Mouse (Mus musculus): Measurements from ENCODE around the gene Atp13a4.
A peak's percentile ranks its signal among the peaks of the same experiment; 100 is the strongest.

The Atp13a4 gene

DNA sequence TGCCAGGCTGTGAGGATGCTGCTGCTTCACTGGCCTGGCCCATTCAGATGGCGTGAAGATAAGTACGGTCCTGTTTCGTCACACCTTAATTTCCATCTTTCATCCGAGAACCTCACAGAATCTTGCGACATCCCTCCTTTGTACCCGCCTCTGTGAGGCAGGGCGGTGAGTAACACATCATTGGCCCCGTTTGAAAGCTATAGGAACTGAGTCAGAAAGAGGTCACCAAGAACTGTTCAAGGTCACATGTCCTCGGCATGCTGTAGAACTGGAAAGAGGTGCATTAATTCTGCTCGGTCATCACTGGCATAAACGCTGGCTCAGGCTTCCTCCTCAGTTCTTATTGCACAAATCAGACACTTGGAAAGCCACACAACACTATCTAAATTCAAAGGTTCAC lies at the start of gene Atp13a4:
TSS of gene Atp13a4 (minus strand) at position 36 of the 400 bp plus-strand sequence.
- DNase-seq (ENCODE audit: low read depth, low spot score) = no peak

DNA sequence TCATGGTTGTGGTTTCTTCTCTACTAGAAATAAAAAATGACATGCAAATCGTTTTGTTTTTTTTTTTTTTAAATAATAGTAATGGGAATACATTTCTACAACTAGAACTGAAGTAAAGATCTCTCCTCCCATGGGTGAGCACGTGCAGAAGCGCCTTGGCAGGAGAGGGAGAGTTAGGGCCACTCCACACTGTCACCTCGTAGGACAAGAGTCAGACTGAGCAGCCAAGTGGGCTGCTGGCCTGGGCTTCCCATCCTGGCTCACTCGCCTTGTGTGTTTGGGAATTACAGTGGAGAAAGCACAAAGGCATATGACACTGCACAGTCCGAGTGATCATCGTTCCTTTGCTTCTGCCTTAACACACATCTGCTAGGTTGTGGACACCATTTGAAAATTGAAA lies 47.5 kb upstream of the Atp13a4 start:
- no peak for DNase-seq (ENCODE audit: low read depth, low spot score)

DNA sequence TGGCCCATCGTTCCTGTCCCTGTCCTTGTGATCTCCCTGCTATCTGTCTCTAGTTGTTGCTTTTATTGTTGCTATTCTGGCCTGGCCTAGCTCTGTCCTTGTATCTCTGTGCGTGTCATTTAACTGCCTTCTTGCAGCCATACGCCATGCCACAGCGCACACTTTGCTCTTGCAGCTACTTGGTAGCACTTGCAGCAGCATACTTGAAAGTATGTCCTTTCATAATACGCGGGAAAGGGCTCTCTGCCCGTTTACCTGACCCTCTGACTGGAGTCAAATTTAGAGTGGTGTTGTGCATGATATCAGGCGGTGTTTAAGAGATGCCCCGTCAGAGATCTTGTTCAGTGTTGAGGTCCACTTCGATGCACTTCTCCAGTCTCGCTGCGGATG lies 35.1 kb upstream of the Atp13a4 start:
- DNase-seq (ENCODE audit: low read depth, low spot score) = peak; percentile 13

DNA sequence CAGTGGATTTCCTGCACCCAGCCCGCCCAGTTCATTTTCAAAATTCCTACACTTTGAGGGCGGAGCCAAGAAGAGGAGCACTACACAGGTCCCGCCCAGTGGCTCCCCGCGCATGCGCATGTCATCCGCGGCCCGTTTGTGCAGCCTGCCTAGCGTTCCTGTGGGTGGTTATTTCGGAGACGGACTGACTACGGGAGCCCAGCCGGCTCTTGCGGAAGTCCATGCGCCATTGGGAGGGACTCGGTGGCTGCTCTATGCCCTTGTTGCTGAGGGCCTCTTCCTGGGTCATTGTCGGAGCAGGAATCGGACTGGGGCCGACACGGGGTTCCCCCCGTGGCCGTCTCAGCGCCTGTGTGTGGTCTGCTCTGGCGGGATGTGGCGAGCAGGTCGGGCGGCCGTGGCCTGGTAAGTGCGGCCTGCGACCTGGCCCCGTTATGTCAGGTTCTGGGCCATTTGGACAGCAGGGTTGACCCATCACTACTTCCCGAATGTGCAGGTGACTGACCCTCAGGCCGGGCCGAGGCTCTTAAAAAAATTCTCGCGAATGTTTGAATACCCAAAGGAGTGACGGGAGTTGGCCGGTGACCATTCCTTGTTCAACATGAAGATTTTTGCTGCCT lies 34.6 kb upstream of the Atp13a4 start, which contains the start of gene Opa1:
TSS of gene Opa1 (plus strand) at position 168 of the 620 bp plus-strand sequence.
- peak; percentile 96 for DNase-seq (ENCODE audit: low read depth, low spot score)

DNA sequence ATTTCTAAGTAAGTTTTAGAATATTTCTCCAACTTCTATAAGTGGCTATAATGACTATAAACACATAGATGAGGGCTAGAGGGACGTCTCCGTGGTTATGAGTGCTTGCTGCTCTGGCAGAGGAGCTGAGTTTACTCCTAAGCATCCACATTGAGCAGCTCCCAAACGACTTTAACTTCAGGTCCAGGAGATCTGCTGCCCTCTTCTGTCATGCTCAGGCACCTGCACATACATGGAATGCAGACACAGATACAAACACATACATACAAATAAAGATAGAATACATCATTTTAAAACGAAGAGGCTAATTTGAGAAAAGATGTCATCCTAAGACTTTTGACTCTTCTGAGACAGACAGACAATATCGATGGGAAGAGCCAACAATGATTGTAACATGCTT lies 31.0 kb upstream of the Atp13a4 start:
- DNase-seq (ENCODE audit: low read depth, low spot score) = peak; percentile 44

GRCm38 (mm10) chr16:29574013-29574412 lies 29.3 kb upstream of the Atp13a4 start:
- no peak for DNase-seq (ENCODE audit: low read depth, low spot score)

DNA sequence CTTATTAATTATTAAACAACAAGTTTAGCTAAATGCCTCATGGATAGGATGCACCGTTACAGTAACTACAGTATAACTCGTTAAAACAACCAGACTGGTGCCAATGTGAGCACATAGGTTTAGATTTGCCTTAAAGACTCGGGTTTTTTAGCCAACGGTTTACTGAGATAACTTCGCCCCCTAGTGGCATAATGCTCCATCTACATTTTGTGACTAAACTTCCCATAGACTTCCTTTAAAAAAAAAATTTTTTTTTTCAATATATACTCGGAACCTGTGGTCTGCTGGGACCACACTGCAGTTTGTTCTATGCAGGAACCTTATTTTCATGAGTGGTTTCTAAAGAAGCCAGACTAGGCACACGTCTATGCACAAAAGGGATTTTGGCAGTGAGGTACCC lies 16.2 kb upstream of the Atp13a4 start:
- DNase-seq (ENCODE audit: low read depth, low spot score) = peak; percentile 69

- DNase-seq (ENCODE audit: low read depth, low spot score) = peak; percentile 15
These were observed 15.8 kb upstream of the Atp13a4 start for GRCm38 (mm10) chr16:29560454-29560853.

DNA sequence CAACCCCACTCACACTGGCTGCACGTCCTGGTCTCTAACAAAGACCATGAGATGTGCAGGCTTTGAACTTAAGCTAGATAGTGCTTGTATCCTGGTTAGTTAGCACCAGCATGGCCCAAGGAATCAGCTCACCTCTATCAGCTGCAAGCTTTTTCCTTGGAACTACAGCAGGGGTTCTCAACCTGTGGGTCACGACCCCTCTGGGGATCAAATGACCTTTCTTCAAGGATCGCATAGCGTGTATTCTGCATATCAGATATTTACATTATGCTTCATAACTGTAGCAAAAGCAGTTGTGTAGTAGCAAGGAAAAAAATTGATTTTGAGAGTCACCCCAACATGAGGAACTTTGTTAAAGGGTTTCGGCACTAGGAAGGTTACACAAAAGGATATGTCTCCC lies 15.0 kb upstream of the Atp13a4 start:
- no peak for DNase-seq (ENCODE audit: low read depth, low spot score)

- no peak for DNase-seq (ENCODE audit: low read depth, low spot score)
These were observed 3.4 kb downstream of the Atp13a4 start for GRCm38 (mm10) chr16:29541261-29541683.

GRCm38 (mm10) chr16:29539906-29540305 lies 4.8 kb downstream of the Atp13a4 start:
- DNase-seq (ENCODE audit: low read depth, low spot score) = no peak

GRCm38 (mm10) chr16:29536411-29537204 lies 8.1 kb downstream of the Atp13a4 start:
- DNase-seq (ENCODE audit: low read depth, low spot score) = no peak

DNA sequence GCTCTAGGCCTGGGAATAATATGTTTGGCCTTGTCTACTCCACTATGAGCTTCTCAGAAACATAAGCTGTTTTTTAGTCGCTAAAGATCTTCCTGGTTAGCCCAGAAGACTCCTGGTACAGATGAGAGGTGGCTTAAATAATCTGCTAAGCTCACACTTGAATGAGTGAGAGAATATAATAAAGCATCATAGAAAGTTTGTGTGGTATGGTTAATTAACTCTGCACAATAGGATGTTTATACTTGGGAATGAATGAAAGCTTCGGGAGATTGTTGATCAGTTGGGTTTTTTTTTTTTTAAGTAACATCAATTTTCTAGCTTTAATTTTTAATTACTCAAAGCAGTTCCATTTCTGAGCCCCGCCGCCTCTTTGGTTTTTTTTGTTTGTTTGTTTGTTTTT lies 8.8 kb downstream of the Atp13a4 start:
- DNase-seq (ENCODE audit: low read depth, low spot score) = no peak

DNA sequence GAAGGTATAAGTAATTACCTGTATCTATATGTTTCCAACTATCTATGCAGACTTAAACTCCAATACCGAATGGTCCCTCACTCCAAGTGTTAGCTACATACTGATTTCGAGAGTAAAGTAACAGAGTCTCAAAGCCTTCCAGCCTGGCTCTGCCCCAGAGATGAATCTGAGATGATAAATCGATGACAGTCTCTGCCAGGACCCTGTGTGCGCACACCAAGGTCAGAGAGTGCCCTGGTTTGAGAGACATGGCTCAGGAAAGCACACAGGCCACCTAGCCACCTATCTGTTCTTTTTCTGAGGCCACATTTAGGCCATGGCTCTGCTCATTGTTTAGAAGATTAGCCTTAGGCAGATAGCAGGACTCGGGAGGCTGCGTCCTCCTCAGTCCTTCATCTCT lies 11.0 kb downstream of the Atp13a4 start:
- DNase-seq (ENCODE audit: low read depth, low spot score) = no peak

DNA sequence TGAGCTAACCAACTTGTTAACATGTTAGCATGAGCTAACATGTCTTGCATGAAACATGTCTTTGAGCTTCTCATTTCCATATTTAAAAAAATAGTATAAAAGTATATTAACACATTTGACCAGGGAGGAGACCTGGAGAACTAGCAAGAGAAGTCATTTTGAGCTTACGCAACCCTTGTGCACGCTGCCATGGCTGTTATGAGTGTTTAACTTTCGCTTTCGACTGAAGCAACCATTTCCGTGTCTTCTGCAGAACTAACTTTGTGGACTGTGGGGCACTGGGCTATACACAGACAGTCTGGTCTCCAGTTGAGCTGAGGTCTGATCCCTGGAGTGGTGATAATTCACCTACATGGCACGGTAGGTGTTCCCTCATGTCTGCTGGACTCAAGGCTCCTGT lies 17.6 kb downstream of the Atp13a4 start:
- DNase-seq (ENCODE audit: low read depth, low spot score) = no peak

DNA sequence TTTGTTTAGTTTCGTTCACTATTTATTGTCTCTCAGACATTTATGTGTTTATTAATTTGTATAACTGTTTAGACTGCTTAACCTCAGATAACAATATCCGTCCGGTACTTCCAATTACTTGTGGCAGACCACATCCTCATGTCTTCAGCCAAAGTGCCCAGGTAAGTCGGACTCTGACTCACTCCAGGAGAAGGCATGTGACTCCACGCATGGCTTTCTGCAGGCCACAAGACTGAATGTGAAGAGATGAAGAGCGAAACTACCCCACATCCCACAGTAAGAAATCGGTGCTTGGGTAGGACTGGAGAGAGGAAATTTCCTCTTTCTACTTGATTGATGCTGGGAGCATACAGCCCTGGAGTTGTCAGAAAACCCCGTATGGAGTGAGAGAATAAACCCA lies 18.1 kb downstream of the Atp13a4 start:
- no peak for DNase-seq (ENCODE audit: low read depth, low spot score)

DNA sequence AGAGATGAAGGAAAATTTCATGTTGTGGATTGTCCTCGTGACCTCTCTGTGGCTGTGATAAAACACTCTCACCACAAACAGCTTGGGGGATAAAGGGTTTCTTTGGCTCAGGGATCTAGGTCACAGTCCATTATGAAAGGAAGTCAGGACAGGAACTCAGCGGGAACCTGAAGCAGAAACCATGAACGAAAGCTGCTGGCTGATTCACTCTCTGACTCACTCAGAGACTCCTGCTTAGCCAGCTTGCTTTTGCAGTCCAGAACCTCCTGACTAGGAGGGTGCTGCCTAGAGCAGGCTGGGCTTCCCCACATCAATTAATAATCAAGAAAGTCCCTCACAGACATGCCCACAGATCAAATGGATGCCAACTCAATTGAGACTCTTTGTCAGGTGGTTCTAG lies 32.2 kb downstream of the Atp13a4 start:
- no peak for DNase-seq (ENCODE audit: low read depth, low spot score)

GRCm38 (mm10) chr16:29510743-29511142 lies 33.9 kb downstream of the Atp13a4 start:
- DNase-seq (ENCODE audit: low read depth, low spot score) = no peak

GRCm38 (mm10) chr16:29509881-29510280 lies 34.8 kb downstream of the Atp13a4 start:
- DNase-seq (ENCODE audit: low read depth, low spot score) = no peak

- DNase-seq (ENCODE audit: low read depth, low spot score) = no peak
These were observed 40.0 kb downstream of the Atp13a4 start for GRCm38 (mm10) chr16:29504671-29505070.

DNA sequence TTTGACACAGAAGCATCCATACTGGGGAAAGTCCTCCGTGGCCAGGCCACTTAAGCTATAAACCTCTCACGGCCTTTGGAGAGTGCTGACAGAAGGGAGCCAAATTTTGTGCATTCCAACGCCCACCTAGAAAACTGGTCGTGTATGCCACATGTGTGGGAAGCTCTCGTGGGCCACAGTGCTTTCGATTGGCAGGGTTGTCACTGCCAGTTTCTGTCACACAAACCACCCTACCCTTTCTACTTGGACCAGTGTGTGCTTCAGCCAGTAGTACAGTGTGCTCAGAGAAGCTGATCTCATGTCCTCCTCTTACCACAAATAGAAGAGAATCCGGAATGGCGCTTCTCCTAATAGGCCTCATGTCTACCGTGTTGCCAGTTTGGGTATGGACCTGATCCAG lies 40.5 kb downstream of the Atp13a4 start:
- no peak for DNase-seq (ENCODE audit: low read depth, low spot score)

DNA sequence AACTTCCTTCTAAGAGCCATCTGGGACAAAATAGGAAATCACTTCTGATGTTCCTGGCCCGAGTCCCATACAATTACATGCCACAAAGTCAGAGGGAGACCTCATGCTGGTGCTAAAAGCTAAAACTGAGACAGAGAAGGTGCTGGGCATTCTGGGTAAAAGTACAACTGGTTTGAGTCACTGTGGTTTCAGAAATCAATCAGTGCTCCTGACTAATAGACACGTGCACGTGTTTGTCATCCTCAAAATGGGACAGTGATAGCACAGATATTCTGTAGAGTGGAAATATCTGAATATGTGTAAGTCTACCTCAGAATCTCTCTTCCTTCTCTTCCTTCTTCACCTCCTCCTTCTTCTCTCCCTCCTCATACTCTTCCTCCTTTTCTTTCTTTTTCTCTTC lies 53.6 kb downstream of the Atp13a4 start:
- DNase-seq (ENCODE audit: low read depth, low spot score) = no peak

DNA sequence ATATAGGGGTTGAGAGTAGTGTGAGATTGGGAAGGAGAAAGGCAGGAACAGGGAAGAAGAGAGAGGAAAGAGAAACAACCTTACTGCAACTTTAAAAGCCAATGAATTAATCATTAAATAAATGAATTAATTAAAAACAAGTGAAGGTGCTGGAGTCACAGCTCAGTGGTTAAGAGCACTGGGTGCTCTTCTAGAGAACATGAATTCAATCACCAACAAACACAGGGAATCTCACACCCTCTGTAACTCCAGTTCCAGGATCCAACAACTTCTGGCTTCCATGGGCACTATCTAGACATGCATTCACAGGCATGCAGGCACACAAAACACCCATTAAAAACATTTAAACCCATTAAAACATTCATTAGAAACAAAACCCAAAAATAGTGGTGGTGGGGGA lies 63.2 kb downstream of the Atp13a4 start:
- no peak for DNase-seq (ENCODE audit: low read depth, low spot score)

Data from mesoderm, embryonic 11.5 days (tissue).